Mouse (Mus musculus) gastrocnemius, postnatal 4 days (tissue): Measurements from ENCODE around the gene Arrb2. TPM values are rescaled to one million over a fixed set of nuclear protein-coding genes. Genes with fewer than 3 reads are reported as not detected.
"Not testable (repeated sequence)": the region's sequence is repeated elsewhere in the genome, so short reads cannot be mapped to it uniquely, and the experiment has no call there.

Experiments used
- DNase-seq, 2 experiments: peaks; one replicate each; pipeline ENCODE4 v3.0.0; 2021 to 2022; ENCODE audit warnings: low spot score in 2 of 2, mixed read lengths in 2 of 2
- total RNA-seq, 2 experiments: library from RNA; stranded (reverse); gene quantifications; 2 replicates each; pipeline ENCODE4 v1.2.3; 2021

Gene Arrb2
- total RNA-seq, 2 experiments from 2014 or later = 20.4 to 24.7 TPM

- DNase-seq = no peak
Measured at GRCm38 (mm10) chr11:70443964-70444363, 11.5 kb downstream of the Arrb2 start.

GRCm38 (mm10) chr11:70444667-70445066, 12.2 kb downstream of the Arrb2 start:
- no peak for DNase-seq

- no peak for DNase-seq
Measured at GRCm38 (mm10) chr11:70446756-70447155, 14.3 kb downstream of the Arrb2 start.

- no peak for DNase-seq
Measured at GRCm38 (mm10) chr11:70447373-70447772, 14.9 kb downstream of the Arrb2 start.

- no peak for DNase-seq
Measured at GRCm38 (mm10) chr11:70450926-70451325, 18.5 kb downstream of the Arrb2 start.

GRCm38 (mm10) chr11:70451797-70452498, 19.5 kb downstream of the Arrb2 start, which contains the start of gene Med11:
TSS of gene Med11 (plus strand) at chr11:70451919.
- peak; percentile 88 to 96 for DNase-seq

- no peak for DNase-seq
Measured at GRCm38 (mm10) chr11:70453261-70454044, 21.0 kb downstream of the Arrb2 start.

GRCm38 (mm10) chr11:70458688-70459600, 26.5 kb downstream of the Arrb2 start, which contains the start of gene Zmynd15:
TSS of gene Zmynd15 (plus strand) at chr11:70459433.
- no peak for DNase-seq

- DNase-seq = peak in 1 of 2 experiments; percentile 52
Measured at GRCm38 (mm10) chr11:70459601-70460101, 27.2 kb downstream of the Arrb2 start, which contains the start of gene Cxcl16. TSS of gene Cxcl16 (minus strand) at chr11:70459984.

GRCm38 (mm10) chr11:70463970-70464369, 31.5 kb downstream of the Arrb2 start:
- no peak for DNase-seq

GRCm38 (mm10) chr11:70465211-70465610, 32.8 kb downstream of the Arrb2 start:
- DNase-seq = no peak

GRCm38 (mm10) chr11:70465824-70466223, 33.4 kb downstream of the Arrb2 start:
- DNase-seq = peak in 1 of 2 experiments; percentile 40

- DNase-seq = no peak
Measured at GRCm38 (mm10) chr11:70467902-70468619, 35.6 kb downstream of the Arrb2 start.

- DNase-seq = no peak
Measured at GRCm38 (mm10) chr11:70469764-70470163, 37.3 kb downstream of the Arrb2 start.

- DNase-seq = no peak
Measured at GRCm38 (mm10) chr11:70472716-70473115, 40.3 kb downstream of the Arrb2 start.

- not testable (repeated sequence) for DNase-seq
Measured at GRCm38 (mm10) chr11:70473291-70473690, 40.9 kb downstream of the Arrb2 start.

GRCm38 (mm10) chr11:70474872-70475534, 42.6 kb downstream of the Arrb2 start:
- no peak for DNase-seq

GRCm38 (mm10) chr11:70485498-70485897, 53.1 kb downstream of the Arrb2 start:
- no peak for DNase-seq

GRCm38 (mm10) chr11:70487816-70488215, 55.4 kb downstream of the Arrb2 start:
- peak in 1 of 2 experiments; percentile 51 for DNase-seq

GRCm38 (mm10) chr11:70489138-70489537, 56.7 kb downstream of the Arrb2 start:
- no peak for DNase-seq
